Mouse (Mus musculus) G1E (cell line): ENCODE results near the gene D17Wsu92e.

Source experiments
- CTCF ChIP-seq: IDR thresholded peaks from 2 replicates; pipeline ENCODE4 v1.5.1; 2012; ENCODE audit warnings: low read depth, low read length, inconsistent platforms, mixed read lengths
- TAL1 ChIP-seq: conservative IDR thresholded peaks from 2 replicates; pipeline ENCODE4 v1.6.1; 2012; ENCODE audit warnings: low read depth, low read length, inconsistent platforms, mixed read lengths

GRCm38 (mm10) chr17:27777823-27778222, 42.6 kb downstream of the D17Wsu92e start:
- no peak for TF ChIP-seq CTCF
- no peak for TF ChIP-seq TAL1
